Mouse (Mus musculus): ENCODE measurements at regions not wholly inside any gene's neighbourhood (a gene's known extent, or its start where the extent isn't known, plus 50 kb on each side); places are given as distances from the start of the nearest gene placed in this dataset.
A peak's percentile ranks its signal among the peaks of the same experiment; 100 is the strongest.
"Not testable (repeated sequence)": the region's sequence is repeated elsewhere in the genome, so short reads cannot be mapped to it uniquely, and the experiment has no call there.

GRCm38 (mm10) chr8:20102374-20102773, 199.2 kb downstream of the Gm31371 start:
- not testable (repeated sequence) for H3K27ac ChIP-seq (ENCODE audit: insufficient read depth, low read length); H3K4me1 ChIP-seq (ENCODE audit: control insufficient read depth, insufficient read depth, low read length); H3K4me3 ChIP-seq (ENCODE audit: insufficient read depth, low read length)

DNA sequence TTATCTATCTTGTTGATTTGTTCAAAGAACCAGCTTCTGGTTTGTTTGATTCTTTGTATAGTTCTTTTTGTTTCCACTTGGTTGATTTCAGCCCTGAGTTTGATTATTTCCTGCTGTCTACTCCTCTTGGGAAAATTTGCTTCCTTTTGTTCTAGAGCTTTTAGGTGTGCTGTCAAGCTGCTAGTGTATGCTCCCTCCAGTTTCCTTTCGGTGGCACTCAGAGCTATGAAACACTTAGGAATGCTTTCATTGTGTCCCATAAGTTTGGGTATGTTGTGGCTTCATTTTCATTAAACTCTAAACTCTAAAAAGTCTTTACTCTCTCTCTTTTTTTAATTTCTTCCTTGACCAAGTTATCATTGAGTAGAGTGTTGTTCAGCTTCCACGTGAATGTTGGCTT, 204.0 kb downstream of the Gm31371 start:
- H3K27ac ChIP-seq (ENCODE audit: insufficient read depth, low read length); H3K4me1 ChIP-seq (ENCODE audit: control insufficient read depth, insufficient read depth, low read length); H3K4me3 ChIP-seq (ENCODE audit: insufficient read depth, low read length): not testable (repeated sequence)

DNA sequence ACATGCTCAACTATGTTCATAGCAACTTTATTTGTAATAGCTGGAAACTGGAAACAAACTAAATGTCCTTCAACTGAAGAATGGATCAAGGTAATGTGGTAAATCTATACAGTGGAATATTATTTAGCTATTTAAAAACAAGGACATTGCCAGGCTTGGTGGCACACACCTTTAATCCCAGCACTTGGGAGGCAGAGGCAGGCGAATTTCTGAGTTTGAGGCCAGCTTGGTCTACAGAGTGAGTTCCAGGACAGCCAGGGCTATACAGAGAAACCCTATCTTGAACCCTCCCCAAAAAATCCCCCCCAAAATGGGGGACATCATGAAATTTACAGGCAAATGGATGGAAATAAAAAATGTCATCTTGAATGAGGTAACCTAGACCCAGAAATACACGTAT, 213.6 kb downstream of the Gm31371 start:
- not testable (repeated sequence) for H3K4me3 ChIP-seq (ENCODE audit: insufficient read depth, low read length); H3K27ac ChIP-seq (ENCODE audit: insufficient read depth, low read length); H3K4me1 ChIP-seq (ENCODE audit: control insufficient read depth, insufficient read depth, low read length)

DNA sequence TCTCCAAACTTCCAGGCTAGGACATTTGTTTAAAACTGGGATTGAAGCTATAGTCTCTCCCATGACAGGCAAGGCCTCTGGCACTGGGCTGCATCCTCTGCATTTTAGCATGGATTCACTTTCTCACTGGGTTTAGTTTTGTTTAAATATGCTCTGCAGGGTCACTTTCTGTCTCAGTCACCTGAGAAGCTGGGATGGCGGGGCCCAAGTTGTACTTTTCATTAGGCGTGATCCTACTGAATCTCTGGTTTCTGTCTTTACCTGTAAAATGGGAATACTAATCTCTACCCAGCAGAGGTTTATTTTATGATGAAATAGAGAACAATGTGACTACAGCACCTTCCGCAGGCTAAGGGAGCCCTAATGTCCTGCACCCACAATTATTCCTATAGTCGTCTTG, 216.4 kb downstream of the Gm31371 start:
- not testable (repeated sequence) for H3K27ac ChIP-seq (ENCODE audit: insufficient read depth, low read length); H3K4me1 ChIP-seq (ENCODE audit: control insufficient read depth, insufficient read depth, low read length); H3K4me3 ChIP-seq (ENCODE audit: insufficient read depth, low read length)

GRCm38 (mm10) chr8:20120186-20120585, 217.0 kb downstream of the Gm31371 start:
- not testable (repeated sequence) for H3K27ac ChIP-seq (ENCODE audit: insufficient read depth, low read length); H3K4me3 ChIP-seq (ENCODE audit: insufficient read depth, low read length); H3K4me1 ChIP-seq (ENCODE audit: control insufficient read depth, insufficient read depth, low read length)

DNA sequence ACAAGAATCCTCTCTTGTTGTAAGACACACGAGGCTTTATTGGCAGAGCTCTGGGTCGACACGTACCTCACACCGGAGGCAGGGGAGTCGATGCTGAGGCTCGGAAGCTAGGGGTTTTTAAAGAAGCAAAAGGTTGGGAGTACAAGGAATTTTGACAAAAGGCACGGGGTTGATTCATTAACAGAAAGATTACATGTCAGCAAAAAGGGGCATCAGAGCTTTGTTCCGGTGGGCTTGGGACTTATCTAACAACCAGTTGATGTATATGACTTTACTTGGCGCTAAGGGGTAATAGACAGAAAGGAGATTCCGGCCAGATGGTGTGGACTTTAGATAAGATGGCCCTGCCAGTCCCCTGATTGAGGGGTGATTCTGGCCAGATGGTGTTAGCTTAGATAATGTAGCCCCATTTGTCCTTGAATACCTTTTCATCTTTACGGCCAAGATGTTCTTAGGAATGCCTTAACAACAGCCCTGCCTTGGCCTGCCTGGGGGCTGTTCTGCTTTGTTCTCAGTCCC, 218.3 kb downstream of the Gm31371 start:
- H3K27ac ChIP-seq (ENCODE audit: insufficient read depth, low read length); H3K4me3 ChIP-seq (ENCODE audit: insufficient read depth, low read length); H3K4me1 ChIP-seq (ENCODE audit: control insufficient read depth, insufficient read depth, low read length): not testable (repeated sequence)

GRCm38 (mm10) chr8:20122067-20122925, 219.1 kb downstream of the Gm31371 start:
- TF ChIP-seq CTCF (IDR thresholded peaks at IDR 0.05; ENCODE audit: extremely low read depth, insufficient read depth, low read length), result peak; percentile 38
- not testable (repeated sequence) for H3K4me1 ChIP-seq (ENCODE audit: control insufficient read depth, insufficient read depth, low read length); H3K27ac ChIP-seq (ENCODE audit: insufficient read depth, low read length)
- H3K4me3 ChIP-seq (ENCODE audit: insufficient read depth, low read length), result peak overlapping the region; percentile 84

DNA sequence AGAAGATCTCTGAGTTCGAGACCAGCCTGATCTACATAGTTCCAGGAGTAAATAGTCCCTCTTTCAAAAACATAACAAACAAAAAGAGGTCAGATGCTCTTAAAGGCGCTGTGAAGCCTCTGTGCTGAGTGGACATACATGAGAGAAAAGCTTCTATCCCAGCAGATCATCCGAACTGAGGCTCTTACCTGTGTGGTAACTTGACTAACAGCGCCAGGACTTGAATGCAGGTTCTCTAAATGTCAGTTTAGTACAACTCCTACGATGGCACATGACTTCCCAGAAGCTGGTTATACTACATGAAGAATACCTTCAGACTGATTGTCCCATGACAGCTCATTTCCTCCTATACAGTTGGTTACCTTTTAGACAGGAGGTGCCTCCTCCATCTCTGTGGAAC, 220.4 kb downstream of the Gm31371 start:
- H3K4me1 ChIP-seq (ENCODE audit: control insufficient read depth, insufficient read depth, low read length); H3K4me3 ChIP-seq (ENCODE audit: insufficient read depth, low read length); H3K27ac ChIP-seq (ENCODE audit: insufficient read depth, low read length): not testable (repeated sequence)

DNA sequence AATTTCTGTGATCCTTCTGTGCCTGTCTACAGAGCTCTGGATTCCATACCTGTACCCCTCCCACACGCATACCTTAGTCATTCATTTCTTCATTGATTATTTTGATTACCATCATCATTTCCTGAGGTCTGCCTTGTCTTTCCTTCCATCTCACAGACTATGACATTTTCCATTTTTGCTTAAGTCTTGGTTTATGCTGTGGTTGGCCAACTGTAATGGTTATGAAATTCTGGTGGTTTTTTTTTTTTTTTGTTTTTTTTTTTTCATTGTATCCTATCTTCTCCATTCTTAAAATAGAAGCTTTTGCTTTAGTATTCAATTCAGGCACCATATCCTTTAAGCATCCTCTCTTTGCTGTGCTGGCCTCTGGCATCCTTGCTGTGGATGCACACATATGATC, 227.4 kb downstream of the Gm15319 start:
- not testable (repeated sequence) for H3K4me1 ChIP-seq (ENCODE audit: control insufficient read depth, insufficient read depth, low read length); H3K4me3 ChIP-seq (ENCODE audit: insufficient read depth, low read length)

GRCm38 (mm10) chr8:20145436-20145835, 217.6 kb downstream of the Gm15319 start:
- not testable (repeated sequence) for H3K4me3 ChIP-seq (ENCODE audit: insufficient read depth, low read length); H3K27ac ChIP-seq (ENCODE audit: insufficient read depth, low read length); H3K4me1 ChIP-seq (ENCODE audit: control insufficient read depth, insufficient read depth, low read length)

More for the DNA sequence above, 227.4 kb downstream of the Gm15319 start:
- not testable (repeated sequence) for H3K27ac ChIP-seq (ENCODE audit: insufficient read depth, low read length)

DNA sequence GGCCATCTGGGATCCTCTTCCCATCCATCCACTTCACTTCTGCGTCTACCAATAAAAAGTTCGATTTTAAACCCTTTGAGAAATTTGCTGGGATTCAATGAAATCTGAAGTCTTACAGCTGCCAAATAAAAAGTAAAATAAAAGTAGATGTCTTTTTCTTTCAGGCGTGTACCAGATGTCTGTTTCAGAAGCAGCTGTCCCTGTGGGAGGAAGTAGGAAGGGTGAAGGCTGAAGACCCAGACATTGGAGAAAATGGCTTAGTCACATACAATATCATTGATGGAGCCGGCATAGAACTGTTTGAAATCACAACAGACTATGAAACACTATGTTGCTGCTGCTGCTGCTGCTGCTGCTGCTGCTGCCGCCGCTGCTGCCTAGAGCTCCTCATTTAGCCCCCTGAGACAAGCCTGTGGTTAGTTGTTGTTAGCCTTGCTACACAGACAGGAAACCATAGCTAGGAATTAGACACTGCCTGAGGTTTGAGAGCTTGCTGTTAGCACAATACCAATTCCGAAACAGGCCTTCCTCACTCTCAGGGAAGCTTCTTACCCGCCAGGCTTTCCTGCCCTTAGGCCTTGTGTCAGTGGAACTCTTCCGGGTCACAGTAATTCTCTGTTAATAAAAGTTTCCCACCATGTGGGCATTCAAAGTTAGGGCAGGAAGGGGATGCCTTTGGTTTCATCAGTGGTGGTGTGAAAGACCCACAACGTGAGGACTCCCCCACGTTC, 211.5 kb downstream of the Gm15319 start:
- not testable (repeated sequence) for H3K4me3 ChIP-seq (ENCODE audit: insufficient read depth, low read length); H3K4me1 ChIP-seq (ENCODE audit: control insufficient read depth, insufficient read depth, low read length); H3K27ac ChIP-seq (ENCODE audit: insufficient read depth, low read length)

GRCm38 (mm10) chr8:20154091-20154490, 208.9 kb downstream of the Gm15319 start:
- not testable (repeated sequence) for H3K4me3 ChIP-seq (ENCODE audit: insufficient read depth, low read length); H3K4me1 ChIP-seq (ENCODE audit: control insufficient read depth, insufficient read depth, low read length); H3K27ac ChIP-seq (ENCODE audit: insufficient read depth, low read length)

Data from cortical plate, adult 2 months (tissue).